Mouse (Mus musculus): ENCODE measurements at regions not wholly inside any gene's neighbourhood (a gene's known extent, or its start where the extent isn't known, plus 50 kb on each side); places are given as distances from the start of the nearest gene placed in this dataset.
A peak's percentile ranks its signal among the peaks of the same experiment; 100 is the strongest.

DNA sequence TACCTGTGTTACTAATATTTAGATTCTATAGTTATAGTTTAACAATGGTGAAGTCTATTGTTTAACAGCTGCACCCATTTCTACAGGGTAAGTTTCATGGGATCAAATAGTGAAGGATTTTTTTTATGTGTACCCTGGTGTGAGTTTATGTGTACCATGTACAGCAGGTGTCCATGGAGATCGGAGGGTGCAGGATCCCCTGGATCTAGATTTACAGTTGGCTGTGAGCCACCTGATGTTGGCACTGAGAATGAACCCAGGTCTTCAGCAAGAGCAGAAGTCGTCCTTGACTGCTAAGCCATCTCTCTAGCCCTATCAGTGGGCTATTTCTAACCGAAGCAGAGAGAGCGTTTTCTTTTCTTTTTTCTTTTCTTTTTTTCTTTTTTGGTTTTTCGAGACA, 162.4 kb upstream of the Lef1 start:
- Histone ChIP-seq H3K4me3 (no peak overlapping the region), H3K27me3 (no peaks in the 10 kb centered on the region), H3K27ac (replicated peaks) (no peak overlapping the region), H3K9ac (replicated peaks) (no peak overlapping the region), H3K4me1 (peaks cover 22% of the 10 kb centered on the region), H3K36me3 (no peaks in the 10 kb centered on the region), H3K4me2 (replicated peaks) (no peak overlapping the region), H3K9me3 (no peaks in the 10 kb centered on the region)
- ATAC-seq (replicated peaks), result no peak
- WGBS, result 89% methylated on average over 5 of the region's 5 CpGs

DNA sequence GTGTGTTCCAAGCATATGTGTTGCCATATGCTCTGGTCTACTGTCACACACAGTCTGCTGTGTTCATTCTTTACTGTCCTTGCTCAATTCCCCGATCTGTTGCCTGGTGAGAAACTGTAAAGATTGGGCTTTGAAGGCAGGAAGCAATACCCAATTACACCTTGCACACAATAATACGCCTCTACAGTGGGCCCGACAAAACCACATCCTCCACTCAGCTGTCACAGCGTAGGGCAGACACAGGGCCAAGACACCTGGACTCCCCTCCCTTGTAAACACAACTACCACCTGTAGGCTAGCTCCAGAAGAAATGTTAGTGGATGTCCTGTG, 163.0 kb upstream of the Lef1 start:
- Histone ChIP-seq H3K4me1 (peaks cover 22% of the 10 kb centered on the region), H3K9me3 (no peaks in the 10 kb centered on the region), H3K4me3 (no peak overlapping the region), H3K4me2 (replicated peaks) (peak overlapping the region; percentile 79), H3K27me3 (no peaks in the 10 kb centered on the region), H3K9ac (replicated peaks) (no peak overlapping the region), H3K27ac (replicated peaks) (peak overlapping the region; percentile 90), H3K36me3 (no peaks in the 10 kb centered on the region)
- peak; percentile 66 for ATAC-seq (replicated peaks)
- 47% methylated on average over 4 of the region's 4 CpGs for WGBS

- no peak overlapping the region for H3K9ac ChIP-seq (replicated peaks)
- H3K36me3 ChIP-seq, result no peaks in the 10 kb centered on the region
- peak; percentile 73 for ATAC-seq (replicated peaks)
- peak overlapping the region; percentile 90 for H3K27ac ChIP-seq (replicated peaks)
- H3K4me1 ChIP-seq, result peaks cover 22% of the 10 kb centered on the region
- no peaks in the 10 kb centered on the region for H3K27me3 ChIP-seq
- H3K9me3 ChIP-seq, result no peaks in the 10 kb centered on the region
- H3K4me3 ChIP-seq, result peak overlapping the region; percentile 39
- H3K4me2 ChIP-seq (replicated peaks), result peak overlapping the region; percentile 79
- WGBS, result 44% methylated on average over 14 of the region's 14 CpGs
Measured at GRCm38 (mm10) chr3:130946576-130947276, 163.5 kb upstream of the Lef1 start.

DNA sequence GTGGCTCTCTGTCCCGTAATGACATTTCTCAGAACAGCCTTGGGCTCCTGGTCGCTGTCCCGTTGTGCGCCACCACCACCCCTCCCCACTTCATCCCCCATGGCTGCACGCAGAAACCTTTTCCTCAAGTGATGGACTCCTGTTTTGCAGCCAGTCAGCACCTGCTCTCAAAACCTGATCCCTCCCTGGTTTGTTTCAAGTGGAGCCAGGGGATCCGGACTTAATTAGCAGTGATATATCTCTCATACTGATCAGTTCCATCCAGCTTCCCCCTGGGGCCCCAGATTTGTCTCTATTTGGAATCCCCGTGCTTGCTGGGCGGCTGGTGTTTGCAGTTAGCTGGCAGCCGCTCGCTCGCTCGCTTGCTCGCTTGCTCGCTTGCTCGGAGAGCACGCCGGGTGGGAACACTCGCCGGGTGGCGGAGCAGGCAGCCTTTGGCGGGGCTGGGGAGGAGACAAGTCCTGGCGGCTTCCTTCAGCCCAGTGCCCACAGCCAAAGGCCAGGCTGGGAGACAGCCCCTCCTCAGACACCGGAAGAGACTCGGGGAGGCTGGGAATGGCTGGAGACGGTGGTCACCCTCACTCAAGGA, 164.3 kb upstream of the Lef1 start:
- ATAC-seq (replicated peaks), result peak; percentile 86
- Histone ChIP-seq H3K27ac (replicated peaks) (peak overlapping the region; percentile 90), H3K27me3 (no peaks in the 10 kb centered on the region), H3K4me3 (peak overlapping the region; percentile 39), H3K4me2 (replicated peaks) (peak overlapping the region; percentile 79), H3K4me1 (peaks cover 22% of the 10 kb centered on the region), H3K9me3 (no peaks in the 10 kb centered on the region), H3K9ac (replicated peaks) (peak overlapping the region; percentile 64), H3K36me3 (no peaks in the 10 kb centered on the region)
- under 1% methylated on average over 25 of the region's 25 CpGs for WGBS

DNA sequence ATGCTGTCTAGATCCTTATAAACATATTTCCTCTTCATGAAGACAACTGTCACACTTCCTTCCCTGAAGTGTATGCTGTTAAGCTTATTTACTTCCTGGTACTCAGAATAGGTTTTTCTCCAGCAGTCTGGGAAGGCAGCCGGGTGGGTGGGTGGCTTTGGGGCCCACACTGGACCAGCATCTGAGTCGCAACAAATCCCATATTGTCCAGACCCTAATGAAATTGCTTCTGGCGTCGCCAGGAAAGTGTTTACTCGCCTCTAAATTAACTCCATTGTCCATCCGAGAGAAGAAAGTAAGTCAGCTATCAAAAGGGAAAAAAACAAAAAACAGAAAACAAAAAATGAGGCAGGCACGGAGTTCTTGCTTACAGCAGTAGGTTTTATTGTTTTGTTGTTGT, 164.9 kb upstream of the Lef1 start:
- H3K27me3 ChIP-seq, result no peaks in the 10 kb centered on the region
- H3K27ac ChIP-seq (replicated peaks), result peak overlapping the region; percentile 90
- ATAC-seq (replicated peaks), result no peak
- no peaks in the 10 kb centered on the region for H3K36me3 ChIP-seq
- peaks cover 22% of the 10 kb centered on the region for H3K4me1 ChIP-seq
- H3K9me3 ChIP-seq, result no peaks in the 10 kb centered on the region
- H3K4me3 ChIP-seq, result peak overlapping the region; percentile 39
- peak overlapping the region; percentile 64 for H3K9ac ChIP-seq (replicated peaks)
- WGBS, result 6% methylated on average over 7 of the region's 7 CpGs
- H3K4me2 ChIP-seq (replicated peaks), result peak overlapping the region; percentile 79

- Histone ChIP-seq H3K27ac (replicated peaks) (no peak overlapping the region), H3K27me3 (no peaks in the 10 kb centered on the region), H3K4me2 (replicated peaks) (no peak overlapping the region), H3K36me3 (no peaks in the 10 kb centered on the region), H3K9me3 (no peaks in the 10 kb centered on the region), H3K4me1 (peaks cover 22% of the 10 kb centered on the region), H3K4me3 (no peak overlapping the region), H3K9ac (replicated peaks) (no peak overlapping the region)
- ATAC-seq (replicated peaks), result no peak
- 93% methylated on average over 6 of the region's 6 CpGs for WGBS
Measured at GRCm38 (mm10) chr3:130944241-130944640, 166.0 kb upstream of the Lef1 start.

DNA sequence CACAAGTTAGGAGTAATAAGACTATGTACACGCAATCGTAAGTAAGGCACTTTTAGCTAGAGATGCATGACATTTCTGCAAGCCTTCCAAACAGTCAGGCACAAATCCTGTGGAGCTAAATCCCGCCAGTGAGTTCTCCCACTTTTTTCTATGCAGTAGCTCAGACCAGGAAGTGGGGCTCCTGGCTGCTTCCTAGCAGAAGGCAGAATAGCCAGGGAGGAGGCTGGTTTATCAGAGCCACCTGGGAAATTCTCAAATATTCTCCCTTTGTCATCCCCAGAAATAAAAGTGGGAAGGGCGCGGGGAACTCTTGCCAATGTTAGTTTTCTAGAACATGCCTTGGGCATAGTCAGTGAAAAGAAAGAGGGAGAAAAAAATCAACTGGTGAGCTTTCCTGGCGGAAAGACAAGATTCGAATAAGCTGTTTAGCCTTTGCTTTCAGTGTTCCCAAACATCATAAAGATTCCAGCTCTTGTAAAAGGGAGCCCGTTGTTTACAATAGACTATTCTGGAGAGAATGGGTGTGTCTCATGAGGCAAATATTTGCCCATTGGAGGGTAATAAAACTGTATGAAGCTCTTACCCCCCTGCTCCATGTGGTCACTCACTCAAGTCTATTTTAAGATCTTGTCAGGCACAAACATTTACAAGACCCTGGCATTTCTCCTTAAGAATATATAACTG, 167.2 kb upstream of the Lef1 start:
- H3K27ac ChIP-seq (replicated peaks), result no peak overlapping the region
- no peaks in the 10 kb centered on the region for H3K36me3 ChIP-seq
- 69% methylated on average over 8 of the region's 8 CpGs for WGBS
- no peak for ATAC-seq (replicated peaks)
- no peak overlapping the region for H3K4me3 ChIP-seq
- H3K4me1 ChIP-seq, result peaks cover 22% of the 10 kb centered on the region
- H3K9me3 ChIP-seq, result no peaks in the 10 kb centered on the region
- no peak overlapping the region for H3K4me2 ChIP-seq (replicated peaks)
- no peak overlapping the region for H3K9ac ChIP-seq (replicated peaks)
- H3K27me3 ChIP-seq, result no peaks in the 10 kb centered on the region

GRCm38 (mm10) chr3:130940302-130940867, 169.9 kb upstream of the Lef1 start:
- H3K27ac ChIP-seq (replicated peaks), result no peak overlapping the region
- no peaks in the 10 kb centered on the region for H3K27me3 ChIP-seq
- WGBS, result 76% methylated on average over 5 of the region's 5 CpGs
- H3K9ac ChIP-seq (replicated peaks), result no peak overlapping the region
- no peak for ATAC-seq (replicated peaks)
- H3K9me3 ChIP-seq, result no peaks in the 10 kb centered on the region
- no peak overlapping the region for H3K4me2 ChIP-seq (replicated peaks)
- H3K36me3 ChIP-seq, result no peaks in the 10 kb centered on the region
- no peak overlapping the region for H3K4me3 ChIP-seq
- peaks cover 2% of the 10 kb centered on the region for H3K4me1 ChIP-seq

DNA sequence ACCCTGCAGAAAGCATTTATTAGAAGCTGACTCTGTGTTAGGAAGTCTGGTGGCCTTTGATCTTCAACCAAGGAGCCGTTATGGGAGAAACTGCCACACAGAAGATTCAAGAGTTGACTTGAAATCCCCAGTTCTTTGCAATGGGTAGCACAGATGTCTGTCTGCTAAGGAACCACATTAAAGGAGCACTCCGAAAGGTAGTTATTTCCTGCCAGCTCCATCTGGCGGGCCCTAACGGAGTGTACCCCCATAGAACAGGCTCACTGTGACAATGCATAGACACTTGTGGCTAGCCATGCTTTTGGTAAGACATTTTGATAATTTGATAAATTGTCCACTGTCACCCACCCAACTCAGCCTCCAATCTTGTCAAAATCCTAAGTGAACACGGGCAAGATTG, 173.3 kb upstream of the Lef1 start:
- no peaks in the 10 kb centered on the region for H3K36me3 ChIP-seq
- no peaks in the 10 kb centered on the region for H3K4me1 ChIP-seq
- ATAC-seq (replicated peaks), result no peak
- H3K4me3 ChIP-seq, result no peak overlapping the region
- H3K9ac ChIP-seq (replicated peaks), result no peak overlapping the region
- 72% methylated on average over 5 of the region's 5 CpGs for WGBS
- no peaks in the 10 kb centered on the region for H3K9me3 ChIP-seq
- no peak overlapping the region for H3K4me2 ChIP-seq (replicated peaks)
- no peak overlapping the region for H3K27ac ChIP-seq (replicated peaks)
- H3K27me3 ChIP-seq, result no peaks in the 10 kb centered on the region

DNA sequence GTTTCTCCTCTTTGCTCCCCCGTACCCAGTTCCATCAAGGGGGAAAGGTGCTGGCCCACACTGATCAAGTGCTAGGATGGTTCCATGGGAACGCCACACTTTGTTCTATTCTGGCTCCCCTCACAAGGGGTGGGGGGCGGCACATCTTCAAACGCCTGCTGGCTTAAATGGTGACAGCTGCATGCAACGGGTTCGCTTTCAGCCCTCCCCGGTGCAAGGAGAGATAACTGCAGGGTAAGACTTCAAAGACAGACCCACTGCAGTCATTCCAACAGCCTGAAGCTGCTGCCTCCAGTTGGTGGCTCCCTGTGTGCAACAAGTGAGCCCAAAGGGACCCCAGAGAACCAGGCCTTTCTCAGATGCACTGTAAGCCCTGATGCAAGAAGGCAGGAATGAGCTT, 173.9 kb upstream of the Lef1 start:
- Histone ChIP-seq H3K36me3 (no peaks in the 10 kb centered on the region), H3K4me1 (no peaks in the 10 kb centered on the region), H3K9me3 (no peaks in the 10 kb centered on the region), H3K27ac (replicated peaks) (no peak overlapping the region), H3K27me3 (no peaks in the 10 kb centered on the region), H3K4me3 (no peak overlapping the region), H3K4me2 (replicated peaks) (no peak overlapping the region), H3K9ac (replicated peaks) (no peak overlapping the region)
- WGBS, result 41% methylated on average over 7 of the region's 7 CpGs
- ATAC-seq (replicated peaks), result no peak

- WGBS, result 83% methylated on average over 11 of the region's 11 CpGs
- Histone ChIP-seq H3K4me1 (no peaks in the 10 kb centered on the region), H3K9me3 (no peaks in the 10 kb centered on the region), H3K4me3 (no peak overlapping the region), H3K4me2 (replicated peaks) (no peak overlapping the region), H3K27ac (replicated peaks) (no peak overlapping the region), H3K27me3 (no peaks in the 10 kb centered on the region), H3K9ac (replicated peaks) (no peak overlapping the region), H3K36me3 (no peaks in the 10 kb centered on the region)
- ATAC-seq (replicated peaks), result no peak
Measured at GRCm38 (mm10) chr3:130935926-130936315, 174.3 kb upstream of the Lef1 start.

DNA sequence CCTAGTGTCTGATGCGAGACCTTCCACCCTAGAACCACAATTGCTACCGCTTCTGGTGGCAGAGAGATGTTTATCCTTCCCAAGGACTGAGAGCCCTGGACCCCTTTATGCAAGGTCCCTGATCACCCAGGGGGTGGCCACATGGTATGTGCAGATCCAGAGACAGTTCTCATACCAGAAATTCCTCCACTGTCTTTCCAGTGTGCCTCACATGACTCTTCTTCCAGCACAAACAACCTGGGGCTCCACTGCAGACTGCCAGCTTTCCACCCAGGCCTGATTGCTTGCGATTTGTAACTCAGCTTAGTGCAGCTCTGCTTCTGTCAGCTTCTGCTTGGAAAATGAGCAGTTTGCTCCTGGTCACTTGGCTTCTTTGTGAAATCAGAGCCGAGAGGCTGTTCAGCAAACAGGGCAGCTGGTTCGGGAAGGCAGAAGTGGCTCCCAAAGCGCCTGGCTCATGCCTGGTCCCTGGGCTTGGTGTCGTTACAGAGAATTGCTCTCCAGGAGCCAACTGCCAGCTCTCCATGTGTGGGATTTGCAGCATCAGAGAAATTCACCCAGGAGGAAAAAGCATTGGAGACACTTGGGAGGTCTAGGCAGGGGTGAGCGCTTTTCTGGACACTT, 174.9 kb upstream of the Lef1 start:
- no peak overlapping the region for H3K4me3 ChIP-seq
- H3K4me1 ChIP-seq, result no peaks in the 10 kb centered on the region
- no peaks in the 10 kb centered on the region for H3K36me3 ChIP-seq
- no peak overlapping the region for H3K9ac ChIP-seq (replicated peaks)
- ATAC-seq (replicated peaks), result no peak
- H3K27ac ChIP-seq (replicated peaks), result no peak overlapping the region
- H3K27me3 ChIP-seq, result no peaks in the 10 kb centered on the region
- H3K4me2 ChIP-seq (replicated peaks), result no peak overlapping the region
- H3K9me3 ChIP-seq, result no peaks in the 10 kb centered on the region
- 61% methylated on average over 8 of the region's 8 CpGs for WGBS
